Mouse (Mus musculus): Measurements from ENCODE around the gene Catsper1. TPM values are rescaled to one million over a fixed set of nuclear protein-coding genes. Genes with fewer than 3 reads are reported as not detected.

The Catsper1 gene
- under 1 TPM in 1 of 2 experiments, not detected in 1; 0.01 TPM for polyA plus RNA-seq (2012; fragmentation: generic; extraction: Trizol)

DNA sequence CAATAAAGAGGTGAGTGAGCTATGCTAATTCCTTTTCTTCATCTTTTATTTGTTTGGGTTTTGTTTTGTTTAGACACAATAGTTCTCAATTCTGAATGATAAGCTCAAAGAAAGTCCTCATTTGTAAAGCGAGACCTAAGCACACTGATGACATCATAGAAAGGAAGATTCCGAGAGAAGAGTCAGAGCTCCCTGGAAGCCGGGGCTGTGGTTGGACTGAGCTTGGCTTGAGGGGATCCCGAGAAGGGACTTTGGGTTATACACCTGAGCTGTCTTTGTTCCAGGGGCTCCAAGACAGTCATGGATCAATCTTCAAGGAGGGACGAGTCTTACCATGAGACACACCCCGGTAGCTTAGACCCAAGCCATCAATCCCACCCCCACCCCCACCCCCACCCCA, at the start of gene Catsper1:
Catsper1 (plus strand) TSS at position 301 of the 400 bp plus-strand sequence.

DNA sequence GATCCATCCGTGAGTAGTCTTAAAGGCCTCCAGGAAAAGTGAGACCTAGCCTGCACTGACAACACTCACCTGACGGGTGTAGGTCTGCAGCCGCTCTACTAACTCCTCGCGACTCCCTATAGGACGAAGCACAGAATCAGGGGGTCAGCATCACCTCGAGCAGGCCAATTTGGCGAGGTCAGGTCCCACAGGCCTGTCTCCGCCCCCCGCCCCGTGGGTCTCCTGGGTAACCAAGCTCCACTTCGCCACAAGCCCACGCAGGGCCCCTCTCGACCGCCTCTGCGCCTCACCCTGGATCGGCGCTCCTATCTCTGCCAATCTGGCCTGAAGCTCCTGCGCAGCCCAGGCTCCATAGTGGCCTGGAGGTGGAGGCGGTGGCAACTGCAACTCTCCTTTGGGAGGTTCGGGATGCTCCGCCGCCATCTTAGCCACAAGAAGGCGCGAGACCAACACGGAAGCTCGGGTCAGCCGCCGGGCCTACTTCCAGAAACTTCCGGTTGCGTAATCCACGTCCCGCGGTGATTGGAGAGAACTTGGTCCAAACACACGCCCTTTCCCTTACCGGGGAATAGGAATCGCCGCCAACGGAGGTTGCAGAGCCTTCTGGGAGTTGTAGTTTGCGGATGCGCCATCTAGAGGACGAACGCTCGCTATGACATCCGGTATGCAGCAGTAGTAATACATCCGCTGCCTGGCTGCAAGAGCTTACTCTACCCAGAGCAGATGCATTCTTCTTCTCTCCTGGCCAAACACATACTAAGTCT, 40.4 kb upstream of the Catsper1 start, which contains the start of gene Sf3b2:
Sf3b2 (minus strand) TSS at position 484 of the 764 bp plus-strand sequence.

DNA sequence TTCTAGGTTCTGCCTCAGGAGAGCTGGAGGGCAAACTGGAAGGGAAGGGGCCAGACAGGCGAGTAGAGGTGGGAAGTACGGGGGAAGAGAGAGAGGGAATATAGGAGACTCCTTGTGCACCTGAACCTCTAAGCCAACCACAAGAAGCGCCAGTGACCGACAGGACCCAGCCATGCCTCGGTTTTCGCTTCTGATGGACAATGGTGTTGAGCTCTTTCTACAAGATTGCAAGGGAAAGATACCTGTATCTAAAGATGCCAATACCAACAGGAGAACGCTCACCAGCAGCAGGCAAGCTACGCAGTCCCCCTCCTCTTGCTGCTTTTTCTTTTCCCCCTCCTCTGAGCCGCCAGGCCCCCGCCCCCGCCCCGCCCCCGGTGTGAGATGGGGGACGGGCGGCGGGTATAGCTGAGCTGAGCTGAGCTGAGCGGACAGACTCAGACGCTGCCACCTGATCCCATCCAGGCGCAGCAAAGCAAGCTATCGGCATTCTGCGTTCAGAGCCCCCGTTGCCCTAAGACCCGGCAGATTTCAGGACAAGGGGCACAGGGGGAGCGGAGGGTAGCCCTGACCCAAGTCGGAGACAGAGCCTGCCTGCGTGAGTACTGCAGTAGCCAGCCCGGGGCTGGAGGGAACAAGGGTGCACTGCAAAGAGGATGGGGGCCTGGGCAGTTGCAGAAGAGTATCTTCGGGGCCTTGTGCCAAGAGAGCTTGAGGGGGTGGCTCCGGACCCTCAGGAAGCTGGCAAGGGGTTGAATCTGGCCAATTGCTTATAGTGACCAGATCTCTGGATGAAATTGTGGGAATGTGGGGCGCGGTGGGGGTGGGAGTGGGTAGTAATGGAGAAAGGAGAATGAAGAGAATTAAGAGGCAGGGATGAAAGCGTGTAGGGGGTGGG, 37.4 kb upstream of the Catsper1 start, which contains the start of gene Gal3st3:
Gal3st3 (plus strand) TSS at position 429 of the 898 bp plus-strand sequence.

DNA sequence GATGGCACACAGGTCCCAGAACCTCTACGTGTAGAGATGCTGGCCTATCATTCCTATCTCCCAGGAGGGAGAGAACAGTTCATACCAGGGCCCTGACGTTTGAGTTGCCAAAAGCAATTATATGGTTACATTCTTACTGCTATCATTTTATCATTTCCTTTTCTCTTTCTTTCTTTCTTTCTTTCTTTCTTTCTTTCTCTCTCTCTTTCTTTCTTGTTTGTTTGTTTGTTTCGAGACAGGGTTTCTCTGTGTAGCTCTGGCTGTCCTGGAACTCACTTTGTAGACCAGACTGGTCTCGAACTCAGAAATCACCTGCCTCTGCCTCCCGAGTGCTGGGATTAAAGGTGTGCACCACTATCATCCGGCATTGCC, 13.9 kb downstream of the Catsper1 start, which contains the start of gene Cst6:
Cst6 (minus strand) TSS at position 73 of the 372 bp plus-strand sequence.

DNA sequence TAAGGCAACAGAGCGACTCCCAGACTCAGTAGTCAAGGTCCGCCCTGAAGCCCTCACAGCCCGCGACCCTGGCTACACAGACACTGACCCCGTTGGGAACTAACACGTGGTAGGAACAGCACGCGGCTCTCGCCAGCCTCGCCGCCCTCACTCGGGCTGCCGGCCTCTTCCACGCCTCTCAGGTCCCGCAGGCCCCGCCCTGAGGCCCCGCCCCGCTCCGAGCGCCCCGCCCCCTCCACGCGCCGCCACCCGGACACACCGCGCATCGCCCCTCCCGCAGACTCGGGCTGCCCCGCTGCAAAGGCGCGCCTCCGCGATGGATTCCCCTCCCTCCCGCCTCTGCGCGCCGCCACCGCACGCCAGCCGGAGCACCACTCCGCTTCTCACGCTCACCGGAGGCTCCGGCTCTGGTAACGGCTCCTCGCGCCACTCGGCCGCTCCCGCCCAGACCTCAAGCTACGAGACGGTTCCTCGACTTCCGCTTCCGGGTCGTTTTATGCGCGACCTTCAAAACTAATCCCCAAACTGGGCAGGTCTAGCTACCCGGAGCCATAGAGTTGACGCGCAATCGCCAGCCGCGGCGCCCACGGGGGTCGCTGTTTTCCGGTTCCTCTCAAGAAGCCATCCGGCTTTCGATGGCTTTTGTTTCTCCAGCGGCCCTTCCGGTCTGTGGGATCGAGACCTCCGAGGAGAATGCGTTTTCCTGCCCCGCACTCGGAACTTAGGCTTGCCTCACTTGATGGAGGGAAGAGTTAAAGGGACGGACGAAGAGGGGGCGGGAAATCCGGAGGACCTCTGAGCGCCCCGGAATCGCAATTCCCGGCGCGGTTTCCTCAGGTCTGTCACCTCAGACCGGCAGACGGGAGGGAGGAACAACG, 30.9 kb downstream of the Catsper1 start, which contains the start of gene Eif1ad:
Eif1ad (plus strand) TSS at position 567 of the 878 bp plus-strand sequence.

DNA sequence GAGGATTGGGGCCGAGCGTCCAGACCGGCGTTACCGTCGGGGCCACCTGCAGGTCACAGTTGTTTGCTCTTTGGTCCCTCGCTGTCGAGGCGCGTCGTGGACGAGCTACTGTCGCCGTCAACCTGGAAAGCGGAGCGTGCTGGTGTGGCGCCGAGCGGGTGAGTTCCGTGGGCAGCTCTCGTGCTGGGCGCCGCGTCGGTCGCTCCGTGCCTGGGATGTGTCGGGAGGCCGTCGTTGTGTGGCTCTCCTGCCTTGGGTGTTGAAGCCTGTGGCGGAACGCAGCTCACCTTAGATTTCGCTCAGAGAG, 31.5 kb downstream of the Catsper1 start, which contains the start of gene Banf1:
Banf1 (minus strand) TSS at position 116 of the 307 bp plus-strand sequence.

DNA sequence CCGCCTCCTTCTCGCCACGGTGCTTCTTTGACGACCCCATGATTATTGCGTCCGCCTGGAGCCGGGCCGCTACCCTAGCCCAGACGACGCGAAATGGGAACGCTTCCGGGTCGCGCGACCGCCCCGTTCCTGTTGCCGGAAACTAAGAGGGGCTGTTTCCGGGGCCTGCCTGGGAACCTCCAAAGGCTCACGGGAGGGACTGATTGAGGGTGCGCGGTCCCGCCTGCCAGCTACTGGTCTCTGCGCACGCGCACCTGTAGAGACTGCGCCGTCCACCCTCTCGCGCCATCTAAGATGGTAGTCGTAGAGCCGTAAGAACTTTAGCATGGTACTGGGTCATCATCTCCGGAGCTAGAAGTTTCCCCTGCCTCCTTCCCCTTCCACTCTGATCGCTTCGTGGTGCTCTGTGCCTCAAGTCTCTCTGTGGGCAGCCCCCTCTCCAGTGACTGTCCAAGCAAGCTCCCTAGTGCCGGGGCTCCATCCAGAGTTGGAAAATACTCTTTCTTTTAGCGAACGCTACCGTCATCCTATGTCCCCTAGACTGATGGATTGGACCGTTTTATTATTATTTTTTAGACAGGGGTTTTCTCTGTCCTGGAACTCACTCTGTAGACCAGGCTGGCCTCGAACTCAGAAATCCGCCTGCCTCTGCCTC, 53.2 kb downstream of the Catsper1 start, which contains the start of gene Sart1:
Sart1 (minus strand) TSS at position 116 of the 655 bp plus-strand sequence.

Other genes starting within 250 kb of the Catsper1 start
- gene Yif1a, start 247.2 kb upstream of the Catsper1 start, polyA plus RNA-seq (2012; fragmentation: generic; extraction: Trizol), result 100 to 1,000 TPM; 137 to 166 TPM
- gene Cnih2, start 237.2 kb upstream of the Catsper1 start, polyA plus RNA-seq (2012; fragmentation: generic; extraction: Trizol), result 10 to 100 TPM in 1 of 2 experiments, 1 to 10 TPM in 1; 2.5 to 10.3 TPM
- 100 to 1,000 TPM; 192 to 232 TPM for gene Rab1b, start 228.7 kb upstream of the Catsper1 start, polyA plus RNA-seq (2012; fragmentation: generic; extraction: Trizol)
- gene Klc2, start 217.2 kb upstream of the Catsper1 start, polyA plus RNA-seq (2012; fragmentation: generic; extraction: Trizol), result 10 to 100 TPM; 16.7 to 20.6 TPM
- gene Pacs1, start 62.6 kb upstream of the Catsper1 start, polyA plus RNA-seq (2012; fragmentation: generic; extraction: Trizol), result 10 to 100 TPM in 1 of 2 experiments, 1 to 10 TPM in 1; 7.7 to 24.1 TPM
- gene Sf3b2, start 40.3 kb upstream of the Catsper1 start, polyA plus RNA-seq (2012; fragmentation: generic; extraction: Trizol), result 100 to 1,000 TPM; 155 to 206 TPM
- under 1 TPM; 0.01 to 0.04 TPM for gene Gal3st3, start 37.4 kb upstream of the Catsper1 start, polyA plus RNA-seq (2012; fragmentation: generic; extraction: Trizol)
- 10 to 100 TPM; 13.3 to 17.5 TPM for gene Cst6, start 13.8 kb downstream of the Catsper1 start, polyA plus RNA-seq (2012; fragmentation: generic; extraction: Trizol)
- 10 to 100 TPM; 19.7 to 31.1 TPM for gene Eif1ad, start 31.0 kb downstream of the Catsper1 start, polyA plus RNA-seq (2012; fragmentation: generic; extraction: Trizol)
- gene Banf1, start 31.4 kb downstream of the Catsper1 start, polyA plus RNA-seq (2012; fragmentation: generic; extraction: Trizol), result 100 to 1,000 TPM; 410 to 751 TPM
- 100 to 1,000 TPM in 1 of 2 experiments, 10 to 100 TPM in 1; 90.8 to 138 TPM for gene Sart1, start 53.0 kb downstream of the Catsper1 start, polyA plus RNA-seq (2012; fragmentation: generic; extraction: Trizol)
- under 1 TPM; 0.15 to 0.57 TPM for gene Tsga10ip, start 66.8 kb downstream of the Catsper1 start, polyA plus RNA-seq (2012; fragmentation: generic; extraction: Trizol)
- gene Drap1, start 89.2 kb downstream of the Catsper1 start, polyA plus RNA-seq (2012; fragmentation: generic; extraction: Trizol), result 100 to 1,000 TPM; 562 to 812 TPM
- 100 to 1,000 TPM; 130 to 150 TPM for gene AI837181, start 89.4 kb downstream of the Catsper1 start, polyA plus RNA-seq (2012; fragmentation: generic; extraction: Trizol)
- 10 to 100 TPM; 12.6 to 75.6 TPM for gene Fosl1, start 111.8 kb downstream of the Catsper1 start, polyA plus RNA-seq (2012; fragmentation: generic; extraction: Trizol)
- 10 to 100 TPM; 19.1 to 30.2 TPM for gene Ccdc85b, start 122.2 kb downstream of the Catsper1 start, polyA plus RNA-seq (2012; fragmentation: generic; extraction: Trizol)
- 10 to 100 TPM; 64.4 to 74.0 TPM for gene Fibp, start 124.9 kb downstream of the Catsper1 start, polyA plus RNA-seq (2012; fragmentation: generic; extraction: Trizol)
- gene Ctsw, start 132.8 kb downstream of the Catsper1 start, polyA plus RNA-seq (2012; fragmentation: generic; extraction: Trizol), result 1 to 10 TPM in 1 of 2 experiments, under 1 TPM in 1; 0.12 to 1.7 TPM
- 100 to 1,000 TPM; 126 to 239 TPM for gene Efemp2, start 138.2 kb downstream of the Catsper1 start, polyA plus RNA-seq (2012; fragmentation: generic; extraction: Trizol)
- gene Mus81, start 152.7 kb downstream of the Catsper1 start, polyA plus RNA-seq (2012; fragmentation: generic; extraction: Trizol), result 10 to 100 TPM; 60.9 to 64.0 TPM
- gene Cfl1, start 154.7 kb downstream of the Catsper1 start, polyA plus RNA-seq (2012; fragmentation: generic; extraction: Trizol), result 1,000 to 10,000 TPM; 1,421 to 2,469 TPM
- under 1 TPM; 0.05 to 0.50 TPM for gene 1700020D05Rik, start 168.0 kb downstream of the Catsper1 start, polyA plus RNA-seq (2012; fragmentation: generic; extraction: Trizol)
- 1 to 10 TPM; 1.8 to 8.4 TPM for gene Snx32, start 174.8 kb downstream of the Catsper1 start, polyA plus RNA-seq (2012; fragmentation: generic; extraction: Trizol)
- under 1 TPM in 1 of 2 experiments, not detected in 1; 0.02 TPM for gene Ovol1, start 224.9 kb downstream of the Catsper1 start, polyA plus RNA-seq (2012; fragmentation: generic; extraction: Trizol)
- 1 to 10 TPM; 6.6 to 7.6 TPM for gene Ap5b1, start 232.3 kb downstream of the Catsper1 start, polyA plus RNA-seq (2012; fragmentation: generic; extraction: Trizol)